Mouse (Mus musculus): ENCODE measurements around the gene Med20.
"Not testable (repeated sequence)": the region's sequence is repeated elsewhere in the genome, so short reads cannot be mapped to it uniquely, and the experiment has no call there.

Gene Med20

DNA sequence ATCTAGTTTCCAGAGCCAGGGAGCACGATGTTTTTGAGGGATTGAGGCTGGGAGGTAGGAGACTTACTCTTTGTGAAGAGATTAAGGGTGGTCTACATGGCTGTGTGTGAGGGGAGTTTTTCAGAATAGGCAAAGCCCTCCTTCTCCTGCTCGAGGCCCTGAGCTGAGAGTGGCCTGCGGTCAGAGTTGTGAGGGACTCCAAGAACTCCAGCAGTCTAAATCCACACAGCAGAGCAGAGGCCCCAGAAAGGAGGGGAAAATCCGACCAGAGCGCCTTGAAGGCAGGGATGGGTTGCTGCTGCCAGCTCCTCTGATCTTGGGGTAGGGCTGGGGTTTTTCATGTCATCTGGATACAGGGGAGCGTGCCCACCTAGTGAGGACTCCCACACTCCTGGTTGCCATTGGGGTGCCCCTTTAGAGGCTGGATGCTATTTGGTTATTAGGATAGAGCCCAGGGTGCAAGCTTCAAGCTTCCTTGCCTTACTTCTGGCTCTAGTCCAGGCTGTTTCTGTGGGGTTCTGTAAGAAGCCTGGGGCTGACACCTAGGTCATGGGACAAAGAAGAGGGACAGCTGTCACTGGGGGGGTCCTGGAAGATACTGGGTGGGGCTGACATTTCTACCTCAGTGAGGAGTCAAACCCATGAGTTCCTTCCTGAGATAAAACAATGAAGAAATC lies 15.1 kb upstream of the Med20 start:
- no peak for DNase-seq (ENCODE audit: low read depth in 1 of 2, low spot score in 2 of 2)

DNA sequence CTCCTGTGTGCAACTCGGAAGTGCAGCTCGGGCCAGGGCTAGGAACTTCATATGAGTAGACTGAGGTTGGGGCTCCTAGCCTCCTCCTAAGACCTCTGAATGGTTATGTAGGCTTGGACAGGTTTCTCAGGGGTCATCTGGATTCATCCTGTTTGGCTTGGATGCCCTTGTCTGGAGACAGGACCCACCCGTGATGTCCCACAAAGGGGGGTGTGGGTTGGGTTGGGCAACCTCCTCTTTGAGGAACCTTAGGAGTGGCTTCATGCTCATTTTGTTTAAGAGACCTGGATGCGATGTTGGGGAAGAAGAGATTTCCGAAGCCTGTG lies 14.6 kb upstream of the Med20 start:
- DNase-seq (ENCODE audit: low read depth in 1 of 2, low spot score in 2 of 2) = no peak

DNA sequence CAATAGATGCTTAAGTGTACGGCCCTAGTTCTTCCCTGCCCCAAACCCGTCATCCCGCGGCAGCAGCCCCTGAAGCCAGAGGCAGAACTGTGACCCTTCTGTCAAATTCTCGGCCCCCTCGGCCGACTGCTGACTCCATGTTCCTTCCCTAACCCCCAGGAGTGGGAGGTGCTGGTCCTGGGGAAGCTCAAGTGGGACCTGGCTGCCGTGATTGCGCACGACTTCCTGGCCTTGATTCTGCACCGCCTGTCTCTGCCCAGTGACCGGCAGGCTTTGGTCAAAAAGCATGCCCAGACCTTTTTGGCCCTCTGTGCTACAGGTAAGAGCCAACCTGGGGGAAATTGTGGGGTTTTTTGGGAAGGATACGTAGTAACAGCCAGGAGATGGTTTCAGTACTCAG lies 14.1 kb upstream of the Med20 start:
- DNase-seq (ENCODE audit: low read depth in 1 of 2, low spot score in 2 of 2) = no peak

DNA sequence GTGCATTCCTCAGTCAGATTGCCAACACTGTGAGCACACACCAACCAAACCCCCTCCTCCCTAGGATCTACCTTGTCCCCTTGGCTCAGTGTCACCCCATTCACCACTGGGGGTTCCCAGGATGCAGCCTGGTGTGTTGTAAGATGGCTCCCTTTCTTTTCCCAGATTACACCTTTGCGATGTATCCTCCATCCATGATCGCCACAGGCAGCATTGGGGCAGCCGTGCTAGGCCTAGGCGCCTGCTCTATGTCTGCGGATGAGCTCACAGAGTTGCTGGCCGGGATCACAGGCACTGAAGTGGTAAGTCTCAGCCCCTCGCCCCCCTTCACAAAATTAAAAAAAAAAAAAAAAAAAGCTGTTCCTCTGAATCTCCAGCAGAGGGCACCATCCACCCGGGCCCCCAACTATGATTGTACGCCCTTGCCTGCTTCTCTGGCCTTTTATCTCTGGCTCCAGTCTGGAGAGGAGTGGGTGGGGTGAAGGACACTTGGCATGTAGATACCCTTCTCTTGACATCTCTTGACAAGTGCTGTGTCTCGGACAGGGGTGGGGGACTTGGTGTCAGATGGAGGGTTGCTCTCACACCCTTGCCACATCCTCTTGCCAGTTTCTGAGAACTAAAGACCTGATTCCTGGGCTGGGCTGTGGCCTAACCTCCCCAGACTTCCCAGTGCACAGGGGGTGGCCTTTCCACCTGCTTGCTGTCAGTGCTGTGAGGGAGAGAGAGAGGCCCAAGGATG lies 13.4 kb upstream of the Med20 start:
- no peak for DNase-seq (ENCODE audit: low read depth in 1 of 2, low spot score in 2 of 2)

DNA sequence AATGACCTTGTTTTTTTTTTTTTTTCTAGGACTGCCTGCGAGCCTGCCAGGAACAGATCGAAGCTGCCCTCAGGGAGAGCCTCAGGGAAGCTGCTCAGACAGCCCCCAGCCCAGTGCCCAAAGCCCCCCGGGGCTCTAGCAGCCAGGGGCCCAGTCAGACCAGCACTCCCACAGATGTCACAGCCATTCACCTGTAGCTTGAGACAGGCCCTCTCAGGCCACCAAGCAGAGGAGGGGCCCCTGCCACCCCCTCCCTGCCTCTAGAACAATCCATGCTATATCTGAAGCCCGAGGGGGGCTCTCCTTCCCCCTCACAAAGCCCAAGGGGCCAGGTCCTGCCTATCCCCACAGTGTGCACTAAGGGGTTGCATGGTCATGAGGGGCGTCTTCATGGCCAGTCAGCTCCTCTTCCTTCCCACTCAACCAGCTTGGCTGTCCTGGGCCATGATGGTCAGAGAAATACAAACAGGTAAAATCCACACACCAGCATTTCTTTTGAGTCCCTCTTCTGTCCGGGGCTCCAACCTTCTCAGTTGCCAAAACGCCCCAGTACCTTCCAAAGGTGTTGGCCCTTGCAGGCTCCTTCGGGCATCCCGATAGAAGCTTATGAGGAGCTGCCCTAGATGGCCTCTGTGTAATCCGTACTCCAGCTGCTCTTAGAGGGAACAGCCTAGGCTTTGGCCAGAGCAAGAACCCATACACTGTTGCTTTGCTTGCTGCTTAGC lies 12.6 kb upstream of the Med20 start:
- not testable (repeated sequence) for DNase-seq (ENCODE audit: low read depth in 1 of 2, low spot score in 2 of 2)

DNA sequence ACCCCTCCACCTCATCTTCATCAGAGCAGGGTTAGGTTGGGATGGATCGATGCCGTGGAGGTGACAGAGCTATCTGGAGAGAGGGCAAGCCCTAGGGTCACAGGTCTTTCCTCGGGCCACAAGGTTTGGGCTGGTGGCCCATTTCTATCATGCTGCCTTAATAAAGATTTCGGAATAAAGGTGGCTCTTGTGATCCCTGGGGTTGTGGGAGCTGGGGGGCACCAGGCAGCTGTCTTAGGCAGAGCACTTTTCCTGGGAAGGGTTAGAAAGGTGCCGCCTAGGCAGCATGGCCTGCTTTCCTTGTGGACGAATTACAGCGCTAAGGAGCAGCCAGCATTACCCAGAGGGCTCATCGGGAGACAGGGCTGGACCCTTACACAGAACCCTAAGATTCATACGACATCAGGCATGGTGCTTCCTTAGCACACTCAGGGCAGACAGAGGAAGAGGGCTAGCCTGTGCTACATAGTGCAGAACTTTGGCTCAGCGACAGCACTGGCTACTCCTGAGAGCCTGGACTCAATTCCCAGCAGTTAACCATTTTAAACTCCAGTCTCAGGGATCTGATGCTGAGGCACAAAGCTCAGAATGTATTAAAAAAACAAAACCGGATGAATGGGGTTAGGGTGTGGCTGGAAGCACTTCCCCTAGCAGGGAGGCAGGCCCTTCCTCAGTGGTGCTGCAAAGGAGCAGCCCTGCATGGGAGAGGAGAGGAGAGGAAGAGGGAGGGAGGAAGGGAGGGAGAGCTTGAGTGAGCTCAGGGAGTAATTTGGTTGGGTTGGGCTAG lies 11.7 kb upstream of the Med20 start:
- DNase-seq (ENCODE audit: low read depth in 1 of 2, low spot score in 2 of 2) = no peak

DNA sequence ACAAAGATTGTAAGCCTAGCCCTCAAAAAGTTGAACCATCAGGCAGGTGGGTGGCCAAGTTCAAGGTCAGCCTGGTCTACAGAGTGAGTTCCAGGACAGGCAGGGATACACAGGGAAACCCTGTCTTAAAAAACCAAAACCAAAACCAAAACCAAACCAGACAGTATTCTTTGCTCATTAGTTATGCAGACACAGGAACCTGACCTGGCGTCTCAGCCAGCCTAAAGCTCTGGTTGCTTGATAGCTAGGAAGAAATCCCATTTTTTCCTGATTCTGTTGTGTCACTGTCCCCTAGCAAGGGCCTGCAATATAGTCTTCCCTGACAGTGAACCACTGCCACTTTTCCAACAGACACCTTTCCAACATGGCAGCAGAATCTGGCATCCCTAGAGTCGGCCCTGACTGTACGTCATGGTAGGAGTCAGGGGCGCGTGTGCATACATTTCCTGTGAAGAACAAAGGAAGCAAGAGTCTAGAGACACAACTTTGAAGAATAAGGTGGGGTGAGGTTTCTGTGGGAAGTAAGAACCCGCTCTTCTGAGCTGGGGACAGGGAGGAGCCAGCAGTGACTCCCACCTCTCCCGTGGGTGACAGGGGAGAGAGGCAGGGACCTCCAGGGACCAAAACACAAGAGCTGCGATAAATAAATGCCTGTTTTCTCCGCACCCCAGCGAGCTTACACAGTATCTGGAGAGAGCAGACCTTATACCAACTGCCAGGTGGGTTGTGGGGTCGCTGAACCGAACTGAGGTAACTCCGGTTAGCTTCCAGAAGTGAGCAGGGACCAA lies 10.6 kb upstream of the Med20 start:
- no peak for DNase-seq (ENCODE audit: low read depth in 1 of 2, low spot score in 2 of 2)

DNA sequence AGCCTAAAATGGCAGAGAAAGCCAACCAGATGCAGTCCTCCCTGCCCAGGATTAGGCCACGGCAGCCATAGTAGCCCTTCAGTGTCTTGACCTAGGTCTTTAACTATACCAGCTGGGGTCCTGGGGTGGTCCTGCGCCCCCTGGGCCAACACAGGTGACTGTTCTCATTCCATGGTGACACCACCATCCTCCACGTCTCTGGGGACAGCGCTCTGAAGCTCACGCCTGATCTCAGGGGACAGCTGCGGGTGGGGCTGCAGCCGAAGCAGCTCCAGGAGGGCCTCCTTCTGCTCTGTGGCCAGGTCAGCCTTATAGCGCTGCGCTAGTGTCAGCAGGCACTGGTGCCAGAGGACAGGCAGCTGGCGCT lies 10.0 kb upstream of the Med20 start:
- no peak for DNase-seq (ENCODE audit: low read depth in 1 of 2, low spot score in 2 of 2)

DNA sequence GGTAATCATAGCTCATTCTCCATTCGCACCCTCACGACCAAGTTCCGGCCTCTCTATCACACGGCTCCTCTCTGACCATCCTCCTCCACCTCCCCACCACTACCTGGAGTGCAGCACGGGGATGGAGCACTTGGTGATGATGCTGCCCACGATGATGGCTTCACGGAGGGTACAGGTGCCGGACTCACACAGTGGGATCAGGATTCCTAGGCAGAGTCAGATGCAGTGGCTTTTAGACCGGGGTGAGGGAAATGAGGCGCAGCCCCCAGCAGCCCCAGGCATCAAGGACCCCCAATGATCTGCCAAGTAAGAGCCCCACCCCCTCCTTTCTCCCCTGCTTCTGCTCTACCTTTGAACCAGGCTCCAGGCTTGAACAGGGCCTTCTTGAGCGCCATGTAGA lies 9.1 kb upstream of the Med20 start:
- no peak for DNase-seq (ENCODE audit: low read depth in 1 of 2, low spot score in 2 of 2)

DNA sequence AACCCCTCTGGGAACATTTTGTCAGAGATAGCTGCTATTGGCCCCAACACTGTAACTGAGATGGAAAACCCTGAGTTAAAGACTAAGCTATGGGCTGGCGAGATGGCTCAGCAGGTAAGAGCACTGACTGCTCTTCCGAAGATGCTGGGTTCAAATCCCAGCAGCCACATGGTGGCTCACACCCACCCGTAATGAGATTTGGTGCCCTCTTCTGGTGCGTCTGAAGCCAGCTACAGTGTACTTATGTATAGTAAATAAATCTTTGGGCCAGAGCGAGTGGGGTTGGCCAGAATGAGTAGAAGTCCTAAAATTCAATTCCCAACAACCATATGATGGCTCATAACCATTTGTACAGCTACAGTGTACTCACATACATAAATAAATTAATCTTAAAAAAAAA lies 5.2 kb upstream of the Med20 start:
- no peak for DNase-seq (ENCODE audit: low read depth in 1 of 2, low spot score in 2 of 2)

DNA sequence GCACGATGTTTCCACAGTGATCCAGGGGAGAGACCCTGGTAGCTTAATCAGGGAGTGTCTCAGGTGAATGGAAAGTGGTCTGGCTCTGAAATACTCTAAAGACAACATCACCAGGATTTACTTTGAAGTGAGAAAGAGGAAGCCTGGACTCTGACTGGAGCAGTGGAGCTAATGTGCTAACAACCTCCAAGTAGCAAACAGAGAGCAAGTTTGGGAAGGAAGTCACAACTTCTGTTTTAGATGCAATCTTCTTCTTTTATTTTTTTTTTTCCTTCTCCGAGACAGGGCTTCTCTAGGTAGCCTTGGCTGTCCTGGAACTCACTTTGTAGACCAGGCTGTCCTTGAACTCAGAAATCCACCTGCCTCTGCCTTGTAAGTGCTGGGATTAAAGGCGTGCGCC lies 2.2 kb upstream of the Med20 start:
- no peak for DNase-seq (ENCODE audit: low read depth in 1 of 2, low spot score in 2 of 2)

DNA sequence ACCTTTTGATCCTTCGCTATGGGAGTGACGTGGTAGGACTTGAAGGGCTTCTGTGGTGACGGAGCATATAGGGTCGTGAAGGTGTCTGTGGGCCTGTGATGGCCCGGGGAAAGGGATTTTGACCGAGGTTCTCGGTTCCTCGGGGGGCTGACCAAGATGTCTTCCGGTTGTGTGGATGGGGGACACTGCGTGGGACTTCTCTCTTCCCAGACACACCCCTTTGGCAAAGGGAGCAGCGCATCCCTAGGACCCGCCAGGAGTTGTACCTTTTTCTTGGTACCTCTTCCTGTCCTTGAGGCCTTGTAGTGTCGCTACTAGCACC lies 240 bp downstream of the Med20 start:
- no peak for DNase-seq (ENCODE audit: low read depth in 1 of 2, low spot score in 2 of 2)

DNA sequence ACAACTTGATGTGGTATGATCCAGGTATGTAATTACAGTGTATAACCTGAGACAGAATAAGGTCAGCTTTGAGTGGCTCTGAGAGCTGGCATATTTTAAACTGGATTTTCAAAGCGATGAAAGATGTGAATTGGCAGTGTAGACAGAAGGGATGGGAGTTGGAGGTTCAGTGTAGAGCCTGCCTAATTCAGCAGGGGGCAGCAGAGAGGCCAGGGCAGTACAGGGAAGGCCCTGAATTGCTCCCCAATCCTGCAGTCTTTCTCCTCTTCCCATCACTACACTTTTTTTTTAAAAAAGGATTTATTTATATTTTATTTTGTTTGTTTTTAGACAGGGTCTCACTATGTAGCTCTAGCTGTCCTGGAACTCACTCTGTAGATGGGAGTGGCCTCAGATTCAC lies 2.6 kb downstream of the Med20 start:
- DNase-seq (ENCODE audit: low read depth in 1 of 2, low spot score in 2 of 2) = no peak

DNA sequence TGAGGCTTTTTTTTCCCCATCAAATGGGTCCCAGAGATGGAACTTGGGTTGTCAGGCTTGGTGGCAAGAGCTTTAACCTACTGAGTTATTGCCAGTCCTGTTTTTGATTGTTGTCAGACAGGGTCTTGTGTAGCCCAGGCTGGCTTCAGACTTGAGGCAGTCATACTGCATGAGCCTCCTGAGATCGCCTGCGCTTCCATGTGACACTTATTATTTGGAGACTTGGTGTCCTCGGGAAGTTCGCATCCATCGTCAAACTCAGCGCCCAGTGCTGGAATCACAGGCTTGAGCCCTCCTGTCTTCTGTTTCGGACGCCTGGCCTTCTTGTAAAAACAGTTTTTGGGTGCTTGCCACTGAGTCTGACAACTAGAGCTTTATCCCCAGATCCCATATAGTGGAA lies 4.7 kb downstream of the Med20 start:
- no peak for DNase-seq (ENCODE audit: low read depth in 1 of 2, low spot score in 2 of 2)

DNA sequence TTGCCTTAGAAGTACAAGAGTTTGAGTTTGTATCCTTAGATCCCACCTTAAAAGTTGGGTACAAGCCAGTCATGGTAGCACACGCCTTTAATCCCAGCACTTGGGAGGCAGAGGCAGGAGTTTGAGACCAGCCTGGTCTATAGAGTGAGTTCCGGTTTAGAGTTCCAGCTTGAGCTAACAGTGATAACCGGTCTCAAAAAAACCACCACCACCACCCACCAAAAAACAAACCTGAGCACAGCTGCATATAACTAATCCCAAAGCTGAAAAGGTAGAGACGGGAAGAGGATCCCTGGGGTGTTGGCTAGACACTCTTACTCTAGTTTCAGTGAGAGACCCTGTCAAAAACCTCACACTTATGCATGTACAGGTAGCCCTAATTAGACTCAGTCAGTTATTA lies 5.3 kb downstream of the Med20 start:
- no peak for DNase-seq (ENCODE audit: low read depth in 1 of 2, low spot score in 2 of 2)

DNA sequence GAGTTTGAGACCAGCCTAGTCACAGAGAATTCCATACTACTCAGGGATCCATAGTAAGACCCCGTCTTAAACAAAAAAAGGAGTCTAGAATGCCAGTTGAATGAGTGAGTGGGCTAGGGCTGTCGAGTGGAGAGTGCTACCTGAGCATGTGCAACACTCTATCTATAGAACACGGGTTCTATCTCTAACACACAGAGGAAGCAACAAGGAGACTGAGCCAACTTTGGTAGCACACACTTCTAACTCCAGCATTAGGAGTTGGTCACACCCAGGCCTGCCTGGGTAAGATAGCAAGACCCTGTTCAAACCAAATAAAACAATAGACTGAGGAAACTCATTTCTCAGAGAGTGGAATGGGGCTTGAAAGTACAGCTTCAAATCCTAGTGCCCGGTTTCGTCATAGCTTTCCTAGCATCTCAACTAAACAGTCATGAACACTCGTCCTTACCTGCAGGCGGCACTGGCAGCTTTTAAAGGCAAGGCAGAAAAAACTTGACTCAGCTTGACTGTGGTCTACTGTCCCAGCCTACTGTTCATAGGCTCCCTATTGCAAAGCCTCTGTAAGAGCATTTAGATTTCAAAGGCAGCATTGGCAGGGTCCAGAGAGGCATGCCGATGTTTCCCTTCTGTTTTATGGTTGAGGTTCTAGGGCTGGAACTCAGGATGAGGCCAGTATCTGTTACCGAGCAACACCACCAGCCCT lies 6.4 kb downstream of the Med20 start:
- DNase-seq (ENCODE audit: low read depth in 1 of 2, low spot score in 2 of 2) = no peak

DNA sequence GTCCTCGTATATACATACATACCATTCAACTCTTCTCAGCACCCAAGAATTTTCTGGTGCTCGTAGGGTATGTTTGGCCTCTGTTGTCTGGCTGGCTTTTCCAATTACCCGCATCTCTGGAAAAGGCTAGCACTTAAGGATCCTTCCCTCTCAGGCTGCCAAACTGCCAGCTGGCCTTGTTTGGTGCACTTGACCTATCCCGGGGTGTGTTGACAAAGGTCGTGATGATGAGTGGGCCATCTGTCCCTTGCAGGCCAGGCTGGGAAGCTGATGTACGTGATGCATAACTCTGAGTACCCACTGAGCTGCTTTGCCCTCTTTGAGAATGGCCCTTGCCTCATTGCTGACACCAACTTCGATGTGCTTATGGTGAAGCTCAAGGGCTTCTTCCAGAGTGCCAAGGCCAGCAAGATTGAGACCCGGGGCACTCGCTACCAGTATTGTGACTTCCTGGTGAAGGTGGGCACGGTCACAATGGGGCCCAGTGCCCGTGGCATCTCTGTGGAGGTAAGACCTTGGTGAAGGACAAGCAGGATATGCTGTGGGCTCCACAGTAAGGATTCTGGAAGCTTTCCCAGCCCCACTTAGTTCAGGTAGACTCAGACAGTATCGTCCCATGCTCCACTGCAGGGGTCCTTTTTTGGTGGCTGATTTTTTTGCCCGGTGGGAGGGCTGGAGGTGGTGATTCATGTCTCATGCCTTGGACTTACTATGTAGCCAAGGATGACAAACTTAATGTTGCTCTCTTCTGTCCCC lies 7.4 kb downstream of the Med20 start:
- DNase-seq (ENCODE audit: low read depth in 1 of 2, low spot score in 2 of 2) = no peak

DNA sequence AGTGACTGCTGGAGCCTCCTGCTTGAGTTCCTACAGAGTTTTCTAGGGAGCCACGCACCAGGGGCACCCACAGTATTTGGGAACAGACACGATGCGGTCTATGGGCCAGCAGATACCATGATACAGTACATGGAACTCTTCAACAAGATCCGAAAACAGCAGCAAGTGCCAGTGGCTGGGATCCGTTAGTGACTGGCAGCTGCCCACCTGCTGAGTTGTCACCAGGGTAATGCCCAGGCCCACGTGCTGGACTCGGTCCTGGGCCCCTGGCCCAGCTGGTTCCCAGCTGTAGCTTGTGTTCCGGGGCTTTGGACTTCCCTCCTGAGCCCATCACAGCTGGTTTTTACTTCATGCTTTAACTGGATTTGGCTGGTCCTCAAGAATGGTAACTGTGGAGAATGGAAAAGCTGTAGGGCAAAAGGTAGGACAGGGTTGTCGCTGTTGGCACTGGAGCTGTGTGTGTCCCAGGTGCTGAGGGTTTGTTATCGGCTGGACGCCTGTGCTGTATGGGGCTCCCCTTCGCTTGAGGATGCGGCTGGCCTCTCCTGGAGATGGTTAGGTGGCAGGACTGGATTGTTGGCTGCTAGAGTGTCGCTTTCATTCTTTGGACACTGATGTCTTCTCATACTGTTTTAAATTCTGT lies 11.7 kb downstream of the Med20 start:
- DNase-seq (ENCODE audit: low read depth in 1 of 2, low spot score in 2 of 2) = no peak

DNA sequence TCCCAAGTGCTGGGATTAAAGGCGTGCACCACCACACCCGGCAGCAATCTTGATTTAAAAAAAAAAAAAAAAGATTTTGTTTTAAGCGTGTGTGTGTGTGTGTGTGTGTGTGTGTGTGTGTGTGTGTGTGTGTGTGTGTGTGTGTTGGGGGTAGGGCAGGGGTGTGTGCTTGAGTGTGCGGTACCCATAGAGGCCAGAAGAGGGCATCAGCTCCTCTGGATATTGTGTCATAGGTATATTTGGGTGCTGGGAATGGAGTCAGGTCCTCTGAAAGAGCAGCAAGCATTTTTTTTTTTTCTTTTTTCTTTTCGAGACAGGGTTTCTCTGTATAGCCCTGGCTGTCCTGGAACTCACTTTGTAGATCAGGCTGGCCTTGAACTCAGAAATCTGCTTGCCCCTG lies 13.2 kb downstream of the Med20 start:
- not testable (repeated sequence) for DNase-seq (ENCODE audit: low read depth in 1 of 2, low spot score in 2 of 2)

All from monocyte, adult 2 months (primary cell).